Mouse (Mus musculus): ENCODE measurements around the gene Hoxb6.

- TF ChIP-seq GABPA (IDR thresholded peaks at IDR 0.05; ENCODE audit: low read depth, low read length) = no peak
- TF ChIP-seq CTCF (IDR thresholded peaks at IDR 0.05 in 2 of 3, conservative IDR thresholded peaks at IDR 0.05 in 1 of 3; ENCODE audit: control insufficient read depth in 1 of 3, insufficient read depth in 1 of 3, low read depth in 2 of 3, low read length in 3 of 3, poor library complexity in 1 of 3, severe bottlenecking in 1 of 3) = no peak
- TF ChIP-seq TCF12 (IDR thresholded peaks at IDR 0.05; ENCODE audit: low read depth, low read length) = no peak
- TF ChIP-seq NELFE (IDR thresholded peaks at IDR 0.05; ENCODE audit: low read depth, low read length) = no peak
- no peak for TF ChIP-seq ZNF384 (IDR thresholded peaks at IDR 0.05; ENCODE audit: low read depth, low read length)
- no peak for TF ChIP-seq MYB (IDR thresholded peaks at IDR 0.05; ENCODE audit: low read depth, low read length)
- no peak for TF ChIP-seq GATA1 (IDR thresholded peaks at IDR 0.05; ENCODE audit: low read depth, low read length)
- no peak for TF ChIP-seq ZKSCAN1 (IDR thresholded peaks at IDR 0.05; ENCODE audit: low read depth, low read length)
Observed at GRCm38 (mm10) chr11:96284041-96284749, 8.1 kb upstream of the Hoxb6 start.
